Mouse (Mus musculus): Measurements from ENCODE around the gene Adamts12.

GRCm38 (mm10) chr15:11317077-11317476 is 252.5 kb downstream of the Adamts12 start:
- TF ChIP-seq EP300 (IDR thresholded peaks at IDR 0.05; ENCODE audit: low read depth) (no peak), CTCF (IDR thresholded peaks at IDR 0.05; ENCODE audit: low read depth) (no peak)

Measured in liver, postnatal 0 days (tissue).